Mouse (Mus musculus): ENCODE measurements around the gene Atp9a.

- TF ChIP-seq CTCF (IDR thresholded peaks at IDR 0.05; ENCODE audit: borderline replicate concordance, control insufficient read depth, extremely low read depth, insufficient read depth, low read length, poor library complexity) (no peak), POLR2A (IDR thresholded peaks at IDR 0.05; ENCODE audit: control insufficient read depth, extremely low read depth, insufficient read depth, low read length, poor library complexity) (no peak)
Measured at GRCm38 (mm10) chr2:168669762-168670161, 72.4 kb downstream of the Atp9a start.

All from thymus, adult 2 months (tissue).